In the genomic region with DNA sequence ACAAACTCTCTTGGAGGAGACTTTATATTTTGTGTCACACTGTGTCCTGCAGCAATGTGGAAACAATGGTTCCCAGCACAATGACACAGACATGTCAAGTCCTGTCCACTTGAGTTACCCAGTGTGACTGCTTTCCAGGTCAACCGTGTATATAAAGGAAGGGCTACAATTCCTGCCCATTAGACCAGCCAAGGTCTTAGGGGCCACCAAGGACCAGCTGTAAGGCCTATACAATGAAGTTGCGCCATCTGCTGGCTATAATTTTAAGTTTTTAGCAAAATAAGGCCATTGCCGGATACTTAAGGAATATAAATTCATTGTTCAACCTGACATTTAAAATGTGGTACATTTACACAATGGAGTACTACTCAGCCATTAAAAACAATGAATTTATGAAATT, we compare ENCODE assay signal across 8 mouse cellular contexts.
A peak's percentile ranks its signal among the peaks of the same experiment; 100 is the strongest.
DNase-seq lines count a peak whose midpoint lies in the region; ATAC-seq and TF ChIP-seq lines count a peak whose summit lies in the region.

No protein-coding gene starts in this region.

- no peak for TF ChIP-seq POLR2A in liver, adult 2 months (IDR thresholded peaks at IDR 0.05; ENCODE audit: extremely low read depth, insufficient read depth, low read length)

- WGBS in liver, adult 2 months: 26% methylated on average over 3 of the region's 3 CpGs

- intact Hi-C loops in left cerebral cortex, postnatal 4 days (cut with DNase I): no loop called here

- no peak overlapping the region for H3K4me3 ChIP-seq in liver, adult 2 months (ENCODE audit: insufficient read depth, low read depth, low read length)

- H3K4me1 ChIP-seq in liver, adult 2 months (ENCODE audit: control insufficient read depth, insufficient read depth, low read length): no peaks in the 10 kb centered on the region

- H3K79me2 ChIP-seq in liver, adult 2 months (ENCODE audit: control insufficient read depth, insufficient read depth, low read length): no peaks in the 10 kb centered on the region

- H3K36me3 ChIP-seq in liver, adult 2 months (ENCODE audit: control insufficient read depth, insufficient read depth, low read length): no peaks in the 10 kb centered on the region

- no peaks in the 10 kb centered on the region for H3K27me3 ChIP-seq in liver, adult 2 months (ENCODE audit: control insufficient read depth, insufficient read depth, low read length)

- ATAC-seq in inflammation-experienced regulatory T-cells, adult 6 months: no peak

- TF ChIP-seq CTCF in liver, adult 2 months (IDR thresholded peaks at IDR 0.05; ENCODE audit: low read depth, low read length): no peak

- DNase-seq in cerebellum, adult 8-10 months: peak; percentile 24
- no peak for DNase-seq in cerebellum, postnatal 36 days
- peak; percentile 7 for DNase-seq in liver, adult 2 months (ENCODE audit: extremely low read depth, low read depth, low spot score)
- no peak for DNase-seq in liver
- DNase-seq in cerebellum, postnatal 14 days: peak; percentile 38 to 53
- DNase-seq in lung, postnatal 25 days (ENCODE audit: low spot score): peak; percentile 2
- DNase-seq in left cerebral cortex, postnatal 4 days: no peak

- no peak overlapping the region for H3K27ac ChIP-seq in liver, adult 2 months (replicated peaks; ENCODE audit: insufficient read depth, low read depth, low read length)

- H3K9ac ChIP-seq in liver, adult 2 months (ENCODE audit: low read depth, low read length): no peak overlapping the region

Comparison
In these comparisons a context has a peak if more than half of its experiments do, and no peak if none do; other contexts are left out.
1. DNase-seq: peak in cerebellum, adult 8-10 months (single experiment), liver, adult 2 months (single experiment), cerebellum, postnatal 14 days (2 of 2) and lung, postnatal 25 days (single experiment); none in cerebellum, postnatal 36 days (0 of 2), liver (single experiment) and left cerebral cortex, postnatal 4 days (single experiment).